Mouse (Mus musculus): Measurements from ENCODE around the gene Myh9. TPM values are rescaled to one million over a fixed set of nuclear protein-coding genes. Genes with fewer than 3 reads are reported as not detected.

Myh9 gene
- polyA plus RNA-seq, 1 experiment from 2014 or later = 86.6 TPM

- H3K36me3 ChIP-seq (ENCODE audit: insufficient read depth) = no peaks in the 10 kb centered on the region
- no peaks in the 10 kb centered on the region for H3K9me3 ChIP-seq (ENCODE audit: low read depth, low read length)
- H3K27me3 ChIP-seq (ENCODE audit: insufficient read depth, low read length) = no peaks in the 10 kb centered on the region
- H3K4me2 ChIP-seq = no peak overlapping the region
- TF ChIP-seq CTCF (IDR thresholded peaks at IDR 0.05; ENCODE audit: low read depth) = no peak
- DNase-seq (no peak), ATAC-seq (ENCODE audit: insufficient read depth) (no peak)
- no peak overlapping the region for H3K27ac ChIP-seq (ENCODE audit: low read depth)
- no peak overlapping the region for H3K4me3 ChIP-seq (ENCODE audit: low read depth, low read length)
- WGBS = 86% methylated on average over 6 of the region's 6 CpGs
- peaks cover 18% of the 10 kb centered on the region for H3K4me1 ChIP-seq (ENCODE audit: insufficient read depth)
- H3K9ac ChIP-seq = no peak overlapping the region
Measured at GRCm38 (mm10) chr15:77885159-77885558, 43.2 kb upstream of the Myh9 start.

- H3K4me1 ChIP-seq (ENCODE audit: insufficient read depth) = peaks cover 18% of the 10 kb centered on the region
- H3K4me2 ChIP-seq = peak overlapping the region; percentile 51
- peak overlapping the region; percentile 37; the same call in 1 of the 2 replicates for H3K9ac ChIP-seq
- H3K27me3 ChIP-seq (ENCODE audit: insufficient read depth, low read length) = no peaks in the 10 kb centered on the region
- DNase-seq (no peak), ATAC-seq (ENCODE audit: insufficient read depth) (no peak)
- TF ChIP-seq CTCF (IDR thresholded peaks at IDR 0.05; ENCODE audit: low read depth) = no peak
- WGBS = 38% methylated on average over 4 of the region's 4 CpGs
- no peaks in the 10 kb centered on the region for H3K9me3 ChIP-seq (ENCODE audit: low read depth, low read length)
- H3K36me3 ChIP-seq (ENCODE audit: insufficient read depth) = no peaks in the 10 kb centered on the region
- H3K27ac ChIP-seq (ENCODE audit: low read depth) = peak overlapping the region; percentile 96
- no peak overlapping the region for H3K4me3 ChIP-seq (ENCODE audit: low read depth, low read length)
Measured at GRCm38 (mm10) chr15:77883697-77884010, 41.7 kb upstream of the Myh9 start.

- DNase-seq (peak; percentile 84), ATAC-seq (ENCODE audit: insufficient read depth) (peak; percentile 85)
- Histone ChIP-seq H3K9me3 (ENCODE audit: low read depth, low read length) (no peaks in the 10 kb centered on the region), H3K36me3 (ENCODE audit: insufficient read depth) (no peaks in the 10 kb centered on the region), H3K4me2 (peak overlapping the region; percentile 51), H3K9ac (peak overlapping the region; percentile 37), H3K27ac (ENCODE audit: low read depth) (peak overlapping the region; percentile 96), H3K4me3 (ENCODE audit: low read depth, low read length) (no peak overlapping the region), H3K4me1 (ENCODE audit: insufficient read depth) (peaks cover 18% of the 10 kb centered on the region), H3K27me3 (ENCODE audit: insufficient read depth, low read length) (no peaks in the 10 kb centered on the region)
- WGBS = 6% methylated on average over 17 of the region's 17 CpGs
- TF ChIP-seq CTCF (IDR thresholded peaks at IDR 0.05; ENCODE audit: low read depth) = no peak
Measured at GRCm38 (mm10) chr15:77882797-77883696, 41.1 kb upstream of the Myh9 start.

GRCm38 (mm10) chr15:77882297-77882696 is 40.3 kb upstream of the Myh9 start:
- H3K4me2 ChIP-seq = peak overlapping the region; percentile 51
- ATAC-seq (ENCODE audit: insufficient read depth) = 0 out of 2 replicates have a peak, but pooled peaks have one; percentile 13
- peaks cover 18% of the 10 kb centered on the region for H3K4me1 ChIP-seq (ENCODE audit: insufficient read depth)
- no peak for DNase-seq
- 45% methylated on average over 6 of the region's 6 CpGs for WGBS
- H3K27ac ChIP-seq (ENCODE audit: low read depth) = peak overlapping the region; percentile 96
- no peaks in the 10 kb centered on the region for H3K27me3 ChIP-seq (ENCODE audit: insufficient read depth, low read length)
- no peaks in the 10 kb centered on the region for H3K9me3 ChIP-seq (ENCODE audit: low read depth, low read length)
- H3K4me3 ChIP-seq (ENCODE audit: low read depth, low read length) = no peak overlapping the region
- no peaks in the 10 kb centered on the region for H3K36me3 ChIP-seq (ENCODE audit: insufficient read depth)
- TF ChIP-seq CTCF (IDR thresholded peaks at IDR 0.05; ENCODE audit: low read depth) = no peak
- H3K9ac ChIP-seq = peak overlapping the region; percentile 37

DNA sequence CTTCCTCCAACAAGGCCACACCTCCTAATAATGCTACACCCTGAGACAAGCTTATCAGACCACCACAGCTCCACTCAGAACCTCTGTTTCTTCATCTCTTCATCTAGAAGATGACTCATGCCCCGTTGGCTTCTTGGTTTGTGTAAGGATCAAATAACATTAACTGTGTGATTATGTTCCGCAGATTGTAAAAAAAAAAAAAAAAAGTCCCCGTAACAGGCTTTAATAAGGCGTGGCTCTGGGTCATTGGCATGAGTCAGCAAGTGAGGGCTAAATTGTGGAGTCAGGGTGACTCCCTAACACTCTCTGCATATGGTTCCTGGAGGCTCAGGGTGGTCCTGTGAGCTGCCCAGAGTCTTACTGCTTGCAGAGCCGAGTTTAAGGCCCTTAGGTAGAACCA is 39.7 kb upstream of the Myh9 start:
- Histone ChIP-seq H3K27ac (ENCODE audit: low read depth) (peak overlapping the region; percentile 96), H3K9ac (no peak overlapping the region)
- ATAC-seq (ENCODE audit: insufficient read depth) = no peak

DNA sequence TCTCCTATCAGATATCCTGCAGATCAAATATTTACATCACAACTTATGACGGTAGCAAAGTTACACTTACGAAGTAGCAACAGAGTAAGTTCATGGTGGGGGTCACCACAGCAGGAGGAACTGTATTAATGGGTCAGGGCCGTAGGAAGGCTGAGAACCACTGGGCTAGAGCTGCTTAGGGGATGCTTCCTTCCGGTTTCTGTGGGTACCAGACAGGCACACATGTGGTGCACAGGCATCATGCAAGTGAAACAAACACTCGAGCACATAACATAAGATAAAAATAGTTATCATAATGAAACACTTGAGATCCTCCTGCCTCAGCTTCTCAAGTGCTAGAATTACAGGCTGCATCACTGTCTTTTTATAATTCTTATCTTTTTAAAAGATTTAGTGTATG is 38.8 kb upstream of the Myh9 start:
- no peaks in the 10 kb centered on the region for H3K27me3 ChIP-seq (ENCODE audit: insufficient read depth, low read length)
- H3K4me2 ChIP-seq = no peak overlapping the region
- 70% methylated on average over 5 of the region's 5 CpGs for WGBS
- no peak overlapping the region for H3K4me3 ChIP-seq (ENCODE audit: low read depth, low read length)
- no peak for TF ChIP-seq CTCF (IDR thresholded peaks at IDR 0.05; ENCODE audit: low read depth)
- H3K9me3 ChIP-seq (ENCODE audit: low read depth, low read length) = no peaks in the 10 kb centered on the region
- ATAC-seq (ENCODE audit: insufficient read depth) (no peak), DNase-seq (no peak)
- H3K36me3 ChIP-seq (ENCODE audit: insufficient read depth) = no peaks in the 10 kb centered on the region
- H3K9ac ChIP-seq = no peak overlapping the region
- H3K27ac ChIP-seq (ENCODE audit: low read depth) = no peak overlapping the region
- H3K4me1 ChIP-seq (ENCODE audit: insufficient read depth) = peaks cover 18% of the 10 kb centered on the region

More for the DNA sequence above, 39.7 kb upstream of the Myh9 start:
- H3K27me3 ChIP-seq (ENCODE audit: insufficient read depth, low read length) = no peaks in the 10 kb centered on the region
- no peak overlapping the region for H3K4me3 ChIP-seq (ENCODE audit: low read depth, low read length)
- WGBS = 32% methylated on average over 5 of the region's 5 CpGs
- no peaks in the 10 kb centered on the region for H3K9me3 ChIP-seq (ENCODE audit: low read depth, low read length)
- DNase-seq = no peak
- H3K4me2 ChIP-seq = no peak overlapping the region
- no peak for TF ChIP-seq CTCF (IDR thresholded peaks at IDR 0.05; ENCODE audit: low read depth)
- H3K4me1 ChIP-seq (ENCODE audit: insufficient read depth) = peaks cover 18% of the 10 kb centered on the region
- no peaks in the 10 kb centered on the region for H3K36me3 ChIP-seq (ENCODE audit: insufficient read depth)

GRCm38 (mm10) chr15:77879756-77880155 is 37.8 kb upstream of the Myh9 start:
- H3K4me2 ChIP-seq = no peak overlapping the region
- H3K9ac ChIP-seq = no peak overlapping the region
- ATAC-seq (ENCODE audit: insufficient read depth) = no peak
- no peaks in the 10 kb centered on the region for H3K9me3 ChIP-seq (ENCODE audit: low read depth, low read length)
- TF ChIP-seq CTCF (IDR thresholded peaks at IDR 0.05; ENCODE audit: low read depth) = no peak
- no peak overlapping the region for H3K27ac ChIP-seq (ENCODE audit: low read depth)
- H3K27me3 ChIP-seq (ENCODE audit: insufficient read depth, low read length) = no peaks in the 10 kb centered on the region
- no peak for DNase-seq
- H3K36me3 ChIP-seq (ENCODE audit: insufficient read depth) = no peaks in the 10 kb centered on the region
- H3K4me1 ChIP-seq (ENCODE audit: insufficient read depth) = peaks cover 18% of the 10 kb centered on the region
- 93% methylated on average over 3 of the region's 3 CpGs for WGBS
- no peak overlapping the region for H3K4me3 ChIP-seq (ENCODE audit: low read depth, low read length)

Measured in lung, embryonic 14.5 days (tissue).